Mouse (Mus musculus) ES-Bruce4 (cell line): ENCODE results near the gene Cd8a. TPM values are rescaled to one million over a fixed set of nuclear protein-coding genes. Genes with fewer than 3 reads are reported as not detected.

Experiments used
- H3K27ac ChIP-seq: 2 replicates; pipeline ENCODE4 v1.5.1; 2012; ENCODE audit warnings: low read length, inconsistent platforms; ENCODE audit not compliant: insufficient read depth
- H3K27me3 ChIP-seq: 2 replicates; pipeline ENCODE4 v1.6.1; 2012; ENCODE audit warnings: mild to moderate bottlenecking, low read length, inconsistent platforms; ENCODE audit not compliant: control insufficient read depth, poor library complexity, insufficient read depth, severe bottlenecking
- H3K36me3 ChIP-seq: 2 replicates; pipeline ENCODE4 v1.6.1; 2012; ENCODE audit warnings: inconsistent platforms, mild to moderate bottlenecking, low read length, moderate library complexity; ENCODE audit not compliant: control insufficient read depth, poor library complexity, insufficient read depth, severe bottlenecking
- H3K4me1 ChIP-seq: one replicate; pipeline ENCODE4 v1.8.1; 2011; ENCODE audit warnings: low read length; ENCODE audit not compliant: control insufficient read depth, insufficient read depth
- H3K4me3 ChIP-seq: 2 replicates; pipeline ENCODE4 v1.5.1; 2011; ENCODE audit warnings: low read depth, mild to moderate bottlenecking, low read length
- H3K9ac ChIP-seq: 2 replicates; pipeline ENCODE4 v1.6.1; 2012; ENCODE audit warnings: low read depth, mild to moderate bottlenecking, inconsistent platforms; ENCODE audit not compliant: poor library complexity, severe bottlenecking
- H3K9me3 ChIP-seq: replicated peaks from 2 replicates; pipeline ENCODE4 v1.6.1; 2012; ENCODE audit warnings: mild to moderate bottlenecking, low read length, inconsistent platforms; ENCODE audit not compliant: control insufficient read depth, poor library complexity, insufficient read depth, severe bottlenecking
- CTCF ChIP-seq: IDR thresholded peaks from one replicate; pipeline ENCODE4 v1.8.1; 2011; ENCODE audit warnings: low read depth, low read length
- EP300 ChIP-seq: IDR thresholded peaks from 2 replicates; pipeline ENCODE4 v1.6.1; 2011; ENCODE audit warnings: low read depth, low read length; ENCODE audit not compliant: insufficient read depth
- POLR2A ChIP-seq: IDR thresholded peaks from one replicate; pipeline ENCODE4 v1.8.1; 2011; ENCODE audit warnings: low read length; ENCODE audit not compliant: insufficient read depth
- polyA plus RNA-seq: library from polyadenylated mRNA; stranded (reverse); fragments of >200 nt; gene quantifications from 2 replicates; pipeline ENCODE4 v1.2.4, GENCODE M21; 2011; ENCODE audit warnings: low read depth; ENCODE audit not compliant: missing spikeins, insufficient read depth, insufficient read length

Gene Cd8a
- polyA plus RNA-seq, 1 experiment, result 0.27 TPM

- no peak overlapping the region for H3K9ac ChIP-seq
- H3K27ac ChIP-seq, result no peak overlapping the region
- H3K4me1 ChIP-seq, result peaks cover 1% of the 10 kb centered on the region
- no peak overlapping the region for H3K4me3 ChIP-seq
- 0 out of 2 replicates have a peak, but pooled peaks cover 3% of the 10 kb centered on the region for H3K9me3 ChIP-seq
- H3K36me3 ChIP-seq, result peaks cover 29% of the 10 kb centered on the region
- TF ChIP-seq EP300, result no peak
- TF ChIP-seq CTCF, result no peak
- TF ChIP-seq POLR2A, result no peak
- H3K27me3 ChIP-seq, result no peaks in the 10 kb centered on the region
Measured at GRCm38 (mm10) chr6:71396016-71396415, 22.8 kb downstream of the Cd8a start.

- no peak overlapping the region for H3K27ac ChIP-seq
- no peak overlapping the region for H3K9ac ChIP-seq
- no peaks in the 10 kb centered on the region for H3K27me3 ChIP-seq
- 0 out of 2 replicates have a peak, but pooled peaks cover 3% of the 10 kb centered on the region for H3K9me3 ChIP-seq
- H3K36me3 ChIP-seq, result peaks cover 26% of the 10 kb centered on the region
- H3K4me3 ChIP-seq, result no peak overlapping the region
- peaks cover 1% of the 10 kb centered on the region for H3K4me1 ChIP-seq
- no peak for TF ChIP-seq EP300
- TF ChIP-seq POLR2A, result no peak
- TF ChIP-seq CTCF, result no peak
Measured at GRCm38 (mm10) chr6:71396761-71397160, 23.5 kb downstream of the Cd8a start.

GRCm38 (mm10) chr6:71398829-71399609, 25.8 kb downstream of the Cd8a start:
- H3K4me3 ChIP-seq, result no peak overlapping the region
- H3K27ac ChIP-seq, result no peak overlapping the region
- H3K9ac ChIP-seq, result no peak overlapping the region
- peaks cover 22% of the 10 kb centered on the region for H3K36me3 ChIP-seq
- no peaks in the 10 kb centered on the region for H3K27me3 ChIP-seq
- peaks cover 1% of the 10 kb centered on the region for H3K4me1 ChIP-seq
- H3K9me3 ChIP-seq, result 0 out of 2 replicates have a peak, but pooled peaks cover 3% of the 10 kb centered on the region
- no peak for TF ChIP-seq POLR2A

GRCm38 (mm10) chr6:71414624-71415023, 41.4 kb downstream of the Cd8a start:
- peaks cover 2% of the 10 kb centered on the region; the same call in 1 of the 2 replicates for H3K36me3 ChIP-seq
- TF ChIP-seq POLR2A (no peak), CTCF (no peak), EP300 (no peak)
- no peak overlapping the region for H3K27ac ChIP-seq
- H3K27me3 ChIP-seq, result no peaks in the 10 kb centered on the region
- no peaks in the 10 kb centered on the region for H3K4me1 ChIP-seq
- no peak overlapping the region for H3K4me3 ChIP-seq
- H3K9me3 ChIP-seq, result no peaks in the 10 kb centered on the region
- H3K9ac ChIP-seq, result no peak overlapping the region

GRCm38 (mm10) chr6:71415446-71415845, 42.2 kb downstream of the Cd8a start:
- Histone ChIP-seq H3K9me3 (no peaks in the 10 kb centered on the region), H3K4me1 (no peaks in the 10 kb centered on the region), H3K27me3 (no peaks in the 10 kb centered on the region), H3K27ac (no peak overlapping the region), H3K4me3 (no peak overlapping the region), H3K36me3 (peaks cover 2% of the 10 kb centered on the region; the same call in 1 of the 2 replicates), H3K9ac (no peak overlapping the region)
- TF ChIP-seq POLR2A, result no peak
- TF ChIP-seq CTCF, result no peak
- no peak for TF ChIP-seq EP300

GRCm38 (mm10) chr6:71418874-71419273, 45.6 kb downstream of the Cd8a start:
- Histone ChIP-seq H3K27ac (no peak overlapping the region), H3K4me1 (no peaks in the 10 kb centered on the region), H3K4me3 (no peak overlapping the region), H3K27me3 (no peaks in the 10 kb centered on the region), H3K9me3 (no peaks in the 10 kb centered on the region), H3K36me3 (peaks cover 5% of the 10 kb centered on the region), H3K9ac (no peak overlapping the region)
- TF ChIP-seq POLR2A (no peak), CTCF (no peak), EP300 (no peak)
